Mouse (Mus musculus) right cerebral cortex, postnatal 4 days (tissue): ENCODE results near the gene Kdm5a.

Source experiments
- DNase-seq: peaks from one replicate; pipeline ENCODE4 v3.0.0-alpha.2; 2022

Kdm5a gene

DNA sequence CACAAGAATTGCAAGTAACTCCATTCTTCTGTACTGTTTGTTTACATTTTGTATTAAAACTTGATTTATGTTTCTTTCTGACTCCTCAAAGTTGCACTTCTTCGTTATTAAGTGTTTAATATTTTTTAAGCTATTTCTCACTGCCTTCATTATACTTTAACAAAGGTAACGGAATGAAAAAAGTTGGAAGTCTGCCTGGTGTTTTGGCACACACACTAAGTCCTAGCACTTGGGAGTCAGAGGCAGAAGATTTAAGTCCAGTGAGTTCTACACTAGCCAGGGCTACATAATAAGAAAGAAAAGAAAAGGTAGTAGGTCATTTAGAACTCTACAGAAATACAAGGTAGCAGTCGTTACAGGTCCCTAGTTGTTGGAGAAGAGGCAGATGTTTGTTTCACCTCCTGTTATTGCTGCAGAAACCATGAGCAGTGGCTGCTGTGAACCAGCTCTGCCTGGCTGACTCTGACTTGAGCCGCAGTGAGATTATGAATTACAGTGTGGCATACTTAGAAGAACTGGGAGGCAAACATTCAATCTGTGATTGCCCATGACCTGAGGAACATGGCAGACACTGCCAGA lies 78.3 kb downstream of the Kdm5a start:
- no peak for DNase-seq

DNA sequence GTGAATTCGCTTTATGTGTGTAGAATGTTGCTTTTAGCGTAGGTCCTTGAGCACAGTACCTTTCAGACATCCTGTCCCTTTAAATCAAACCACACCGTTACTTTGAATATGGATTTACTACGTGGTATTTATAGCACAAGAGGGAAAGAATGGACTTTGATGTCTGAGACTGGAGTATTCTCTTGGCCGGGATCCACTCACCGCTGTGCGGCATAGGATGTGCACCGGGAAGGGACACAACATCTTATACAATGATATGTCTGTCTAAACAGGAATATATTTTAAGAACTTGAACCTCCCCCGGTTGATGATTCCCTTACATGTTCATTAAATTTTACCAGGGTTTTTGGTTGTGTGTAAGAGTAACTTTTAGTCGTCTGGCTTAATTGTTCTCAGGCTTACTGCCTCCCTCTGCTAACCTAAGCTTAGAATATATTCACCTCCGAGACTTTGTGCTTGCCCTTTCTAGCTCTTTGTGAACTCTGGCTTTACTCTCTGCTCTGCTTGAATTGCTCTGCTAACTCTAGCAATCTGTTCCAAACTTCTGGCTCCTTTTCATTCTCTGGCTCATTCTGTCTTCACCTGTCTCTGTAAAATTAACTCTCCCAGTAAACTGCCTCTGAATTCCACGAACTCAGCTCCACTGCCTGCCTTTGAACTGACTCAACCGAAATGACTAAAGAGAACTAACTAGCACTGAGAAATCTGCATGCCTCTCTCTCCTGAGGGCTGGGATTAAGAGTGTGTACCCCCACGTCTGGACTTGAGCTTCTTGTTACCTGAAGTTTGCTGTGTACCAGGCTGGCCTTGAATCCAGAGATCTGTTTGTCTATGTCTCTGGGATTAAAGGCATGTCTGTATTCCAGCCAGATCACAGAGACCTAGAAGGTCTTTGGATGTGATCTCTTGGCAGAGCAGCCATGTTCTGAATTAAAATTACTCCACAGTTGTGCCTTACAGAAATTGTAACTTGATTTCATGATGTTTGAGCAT lies 79.7 kb downstream of the Kdm5a start:
- DNase-seq = no peak

DNA sequence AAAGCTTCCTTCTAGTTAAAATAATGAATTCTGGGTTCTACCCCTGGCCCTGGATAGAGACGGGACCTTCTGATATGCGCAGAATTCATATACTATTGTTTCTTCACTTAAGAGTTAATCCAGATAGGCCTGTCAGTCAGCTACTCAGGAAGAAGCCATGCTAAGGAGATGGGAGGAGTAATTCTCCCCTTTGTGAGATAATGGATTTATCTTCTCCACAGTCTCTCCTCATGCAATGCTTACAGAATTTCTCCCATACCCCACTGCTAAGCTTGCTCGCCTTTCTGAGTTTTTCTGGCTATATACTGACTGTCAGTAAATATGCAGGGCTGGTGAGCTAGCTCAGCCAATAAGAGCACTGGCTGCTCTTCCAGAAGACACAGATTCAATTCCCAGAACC lies 86.3 kb downstream of the Kdm5a start:
- no peak for DNase-seq

GRCm38 (mm10) chr6:120452384-120453102 lies 88.6 kb downstream of the Kdm5a start:
- no peak for DNase-seq

DNA sequence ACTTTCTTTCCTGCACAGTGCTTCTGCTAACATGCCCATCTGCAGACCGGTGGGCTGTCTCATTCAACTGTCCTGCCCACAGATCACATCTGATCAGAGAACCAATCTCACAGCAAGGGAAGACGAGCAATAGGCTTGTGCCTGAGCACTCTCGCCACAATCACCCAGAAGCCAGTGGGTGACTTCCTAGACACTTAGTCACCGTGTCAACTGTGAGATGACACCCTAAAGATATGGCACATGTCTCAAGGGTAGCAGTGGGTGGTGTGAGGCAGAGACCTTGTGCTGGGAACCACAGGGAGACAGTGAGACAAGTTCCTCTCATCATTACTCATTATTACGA lies 89.2 kb downstream of the Kdm5a start:
- no peak for DNase-seq

- no peak for DNase-seq
Observed at GRCm38 (mm10) chr6:120453556-120453955, 89.6 kb downstream of the Kdm5a start.

GRCm38 (mm10) chr6:120454627-120455077 lies 90.7 kb downstream of the Kdm5a start:
- DNase-seq = no peak

DNA sequence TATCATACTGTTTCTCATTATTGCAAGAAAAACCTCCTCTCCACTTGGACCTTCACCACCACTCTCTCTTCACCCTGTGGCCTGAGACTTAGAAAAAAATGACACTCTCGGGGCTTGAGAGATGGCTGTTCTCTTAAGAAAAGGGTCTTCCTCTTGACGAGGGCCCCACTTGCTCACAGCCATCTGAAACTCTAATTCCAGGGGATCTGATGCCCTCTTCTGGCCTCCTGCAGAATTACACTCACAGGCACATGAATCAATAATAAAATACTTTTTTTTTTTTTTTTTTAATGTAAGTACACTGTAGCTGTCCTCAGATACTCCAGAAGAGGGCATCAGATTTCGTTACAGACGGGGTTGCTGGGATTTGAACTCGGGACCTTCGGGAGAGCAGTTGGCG lies 93.2 kb downstream of the Kdm5a start:
- DNase-seq = no peak

DNA sequence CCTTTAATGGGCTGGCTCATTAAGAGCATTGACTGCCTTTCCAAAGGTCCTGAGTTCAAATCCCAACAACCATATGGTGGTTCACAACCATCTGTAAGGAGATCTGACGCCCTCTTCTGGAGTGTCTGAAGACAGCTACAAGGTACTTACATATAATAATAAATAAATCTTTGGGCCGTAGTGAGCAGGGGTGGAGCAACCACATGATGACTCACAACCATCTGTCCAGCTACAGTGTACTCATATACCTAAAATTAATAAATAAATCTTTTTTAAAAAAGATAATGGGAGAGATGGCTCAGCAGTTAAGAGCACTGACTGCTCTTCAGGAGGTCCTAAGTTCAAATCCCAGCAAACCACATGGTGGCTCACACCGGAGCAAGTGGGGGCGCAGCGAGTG lies 93.8 kb downstream of the Kdm5a start:
- no peak for DNase-seq

- DNase-seq = no peak
Observed at GRCm38 (mm10) chr6:120461217-120461616, 97.3 kb downstream of the Kdm5a start.

- DNase-seq = no peak
Observed at GRCm38 (mm10) chr6:120462251-120462650, 98.3 kb downstream of the Kdm5a start.

- DNase-seq = peak; percentile 39
Observed at GRCm38 (mm10) chr6:120463086-120463871, 99.4 kb downstream of the Kdm5a start, which contains the start of gene Il17ra. Gene Il17ra, plus strand, starts transcription at chr6:120463247.

DNA sequence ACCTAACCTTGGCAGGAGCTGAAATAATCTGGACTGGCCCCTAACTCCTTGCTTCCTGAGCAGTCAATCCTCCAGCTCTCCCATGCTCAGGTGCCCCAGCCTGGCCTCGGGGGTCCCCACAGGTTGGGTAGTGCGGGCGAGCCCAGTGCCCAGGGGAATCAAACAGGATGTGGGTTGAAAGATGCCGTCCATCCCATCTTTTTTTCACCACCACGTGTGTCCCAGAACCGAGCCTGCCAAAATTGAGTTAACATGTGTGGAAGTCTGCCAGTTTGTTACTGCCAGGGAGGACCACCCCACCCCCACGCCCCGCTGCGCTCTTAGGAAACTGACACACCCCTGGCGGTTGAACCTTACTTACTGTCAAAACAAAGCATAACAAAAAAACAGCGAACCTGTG lies 100.0 kb downstream of the Kdm5a start:
- DNase-seq = no peak

DNA sequence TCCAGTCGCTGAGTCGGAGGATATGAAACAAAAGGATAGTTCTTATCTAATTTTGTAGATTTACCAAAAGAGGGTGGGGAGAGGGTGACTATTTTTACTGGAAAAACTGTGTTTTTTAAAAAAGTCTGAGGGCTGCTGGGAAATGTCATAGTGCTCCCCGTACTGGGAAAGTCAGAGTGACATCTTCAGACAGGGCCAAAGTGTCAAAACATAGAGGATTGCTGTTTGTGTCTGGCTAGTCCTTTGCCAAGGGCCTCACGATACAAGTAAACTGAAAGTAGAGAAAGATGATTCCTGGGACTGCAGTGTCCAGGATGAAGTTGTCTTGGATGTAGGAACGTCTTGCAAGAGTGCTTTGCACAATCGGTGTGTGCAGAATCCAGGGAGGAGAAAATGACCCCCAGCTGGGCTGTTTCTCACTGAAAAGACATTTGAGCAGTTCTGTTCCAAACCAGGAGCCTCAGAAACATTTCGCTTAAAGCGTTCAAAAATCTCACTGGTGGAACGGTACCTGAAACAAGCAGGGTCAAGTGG lies 100.5 kb downstream of the Kdm5a start:
- DNase-seq = no peak

GRCm38 (mm10) chr6:120465393-120465792 lies 101.5 kb downstream of the Kdm5a start:
- DNase-seq = no peak

GRCm38 (mm10) chr6:120466609-120467329 lies 102.8 kb downstream of the Kdm5a start:
- no peak for DNase-seq

GRCm38 (mm10) chr6:120468259-120468658 lies 104.3 kb downstream of the Kdm5a start:
- no peak for DNase-seq

- DNase-seq = no peak
Observed at GRCm38 (mm10) chr6:120469268-120469667, 105.3 kb downstream of the Kdm5a start.

GRCm38 (mm10) chr6:120469770-120470169 lies 105.8 kb downstream of the Kdm5a start:
- DNase-seq = no peak

DNA sequence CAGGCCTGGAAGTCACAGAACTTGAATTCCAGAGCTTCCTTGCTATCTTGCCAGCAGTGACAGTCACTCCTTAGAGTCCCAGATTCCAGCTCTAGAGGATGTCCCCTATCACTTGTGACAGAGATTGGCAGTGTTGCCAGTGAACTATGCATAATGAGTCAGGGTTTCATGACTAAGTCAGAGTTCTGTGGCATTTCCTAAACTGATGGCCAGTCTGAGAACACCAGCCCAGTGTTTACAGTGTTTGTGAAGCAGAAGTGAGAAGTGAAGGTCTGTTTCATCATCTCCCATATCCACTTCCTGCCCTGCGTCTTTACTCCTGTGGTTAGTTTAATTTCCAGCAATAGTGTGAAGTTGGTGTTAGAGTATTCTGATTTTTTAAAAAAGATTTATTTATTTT lies 106.7 kb downstream of the Kdm5a start:
- no peak for DNase-seq

DNA sequence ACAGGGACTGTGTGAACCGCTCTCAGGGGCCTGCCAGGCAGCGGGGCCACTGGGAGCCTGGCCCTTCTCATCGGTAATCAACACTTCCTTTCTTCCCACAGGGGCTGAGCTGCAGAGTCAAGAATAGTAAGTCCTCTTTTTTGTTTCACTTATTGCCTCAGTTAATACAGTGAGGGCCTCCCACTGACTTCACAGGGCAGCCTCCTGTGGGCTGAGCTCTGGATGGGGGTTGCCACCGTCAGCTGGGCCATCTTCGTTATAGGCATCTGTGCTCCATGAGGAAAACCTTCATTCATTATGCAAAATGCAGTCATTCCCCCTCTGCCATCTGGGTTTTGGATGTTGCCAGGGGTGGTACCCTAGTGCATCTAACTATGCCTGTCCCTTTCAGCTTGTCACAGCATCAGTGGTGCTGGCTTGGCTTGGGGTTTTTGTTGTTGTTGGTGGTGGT lies 108.1 kb downstream of the Kdm5a start:
- DNase-seq = no peak
